Mouse (Mus musculus) gastrocnemius, adult 2 months (tissue): ENCODE data around the gene Rai14. TPM values are rescaled to one million over a fixed set of nuclear protein-coding genes. Genes with fewer than 3 reads are reported as not detected.

Experiments used
- DNase-seq: peaks from one replicate; pipeline ENCODE4 v3.0.0; 2022
- H3K27ac ChIP-seq: fragments of 200-600 bp; 2 replicates; pipeline ENCODE4 v1.8.1; 2022; ENCODE audit warnings: mild to moderate bottlenecking
- H3K4me3 ChIP-seq: fragments of 200-600 bp; 2 replicates; pipeline ENCODE4 v1.8.1; 2022; ENCODE audit warnings: mild to moderate bottlenecking, moderate library complexity
- CTCF ChIP-seq: fragments of 200-600 bp; IDR thresholded peaks from 2 replicates; pipeline ENCODE4 v1.8.1; 2022; ENCODE audit warnings: antibody characterized with exemption, mild to moderate bottlenecking, moderate library complexity
- intact Hi-C: fragments of 180-260 bp; cut with DNase I; formaldehyde crosslinking; loops from one replicate; pipeline ENCODE4 v1.15.1; 2025
- total RNA-seq, 2 experiments: library from RNA; stranded (reverse); gene quantifications; 2 replicates each; pipeline ENCODE4 v1.2.3; 2021

The Rai14 gene
- total RNA-seq, 2 experiments from 2014 or later = 3.6 to 4.0 TPM

DNA sequence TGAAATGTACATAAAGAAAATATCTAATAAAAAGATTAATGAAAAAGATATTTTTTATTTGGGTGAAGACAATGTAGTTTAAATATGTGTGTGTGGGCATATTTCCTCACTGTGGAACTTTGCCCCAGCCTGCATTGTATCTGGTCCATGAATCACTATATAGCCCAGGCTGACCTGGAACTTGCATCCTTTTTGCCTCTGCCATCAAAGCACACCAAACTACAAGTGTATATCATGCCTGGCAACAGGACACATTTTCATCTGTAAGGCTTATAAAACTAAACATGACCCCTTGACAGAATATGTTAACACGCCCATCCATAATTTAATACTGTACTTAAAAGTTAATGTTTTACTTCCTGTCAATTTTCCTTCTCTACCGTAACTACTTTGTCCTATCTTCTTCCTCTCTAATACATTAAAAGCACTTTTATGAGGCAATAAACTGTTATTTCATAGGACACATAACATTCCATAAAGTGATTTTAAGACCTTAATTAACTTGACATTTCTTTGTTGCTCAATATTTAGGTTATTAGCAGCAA, 61.4 kb downstream of the Rai14 start:
- TF ChIP-seq CTCF = no peak
- no peak for DNase-seq
- intact Hi-C loops = no loop called here

DNA sequence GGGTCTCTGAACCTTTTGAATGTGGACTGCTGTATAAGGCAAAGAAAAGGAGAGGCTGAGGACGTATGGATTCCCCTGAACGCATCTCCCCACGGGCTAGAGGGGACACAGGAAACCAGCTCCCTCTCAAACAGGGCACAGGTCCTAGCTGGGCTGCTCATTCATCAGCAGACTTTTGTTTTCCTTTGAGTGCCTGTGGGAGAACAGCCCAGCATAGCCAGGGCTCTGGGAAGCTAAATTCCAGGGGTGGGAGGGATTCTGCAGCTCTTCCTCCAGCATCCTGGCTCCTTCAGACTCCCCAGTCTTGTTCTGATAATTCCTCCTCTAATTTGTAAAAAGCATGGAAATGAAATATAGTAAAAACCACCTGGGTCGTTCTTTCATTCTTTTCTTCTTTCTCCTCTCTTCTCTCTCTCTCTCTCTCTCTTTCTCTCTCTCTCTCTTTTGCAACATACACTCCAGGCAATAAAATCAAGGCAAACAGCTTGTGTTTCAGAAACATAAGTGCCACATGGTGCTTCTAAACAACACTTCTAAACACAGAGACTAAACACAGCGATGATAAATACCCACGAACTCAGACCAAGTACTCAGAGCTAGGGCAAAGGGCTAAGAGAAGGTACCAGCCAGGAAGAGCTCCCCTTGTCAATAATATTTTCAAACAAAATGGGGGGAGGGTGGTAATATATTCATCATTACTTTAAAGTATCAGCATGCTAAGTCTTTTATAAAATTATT, 65.9 kb downstream of the Rai14 start:
- Histone ChIP-seq H3K4me3 (no peak overlapping the region), H3K27ac (peak overlapping the region; percentile 8; the same call in 1 of the 2 replicates)
- intact Hi-C loops = no loop called here
- TF ChIP-seq CTCF = no peak
- no peak for DNase-seq

More for the DNA sequence above, 61.4 kb downstream of the Rai14 start:
- Histone ChIP-seq H3K4me3 (no peak overlapping the region), H3K27ac (no peak overlapping the region)

DNA sequence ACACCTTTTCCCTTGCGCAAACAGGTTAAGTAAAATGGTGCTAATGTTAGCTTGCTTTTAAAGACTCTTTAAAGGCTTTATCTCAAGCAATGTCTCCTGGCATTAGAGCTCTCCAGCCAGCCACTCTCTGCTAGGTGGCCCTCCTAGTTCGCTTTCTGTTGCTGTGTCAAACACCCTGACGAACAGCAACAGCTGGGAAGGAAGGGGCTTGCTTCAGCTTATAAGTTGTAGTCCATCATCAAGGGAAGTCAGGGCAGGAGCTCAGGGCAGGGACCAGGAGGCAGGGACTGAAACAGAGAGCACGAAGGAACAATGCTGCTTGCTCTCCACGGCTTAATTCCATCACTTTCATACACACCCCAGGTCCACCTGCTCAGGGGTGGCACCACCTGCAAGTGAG, 68.1 kb downstream of the Rai14 start:
- no peak for DNase-seq
- intact Hi-C loops = no loop called here
- no peak overlapping the region for H3K4me3 ChIP-seq
- TF ChIP-seq CTCF = no peak
- H3K27ac ChIP-seq = no peak overlapping the region

DNA sequence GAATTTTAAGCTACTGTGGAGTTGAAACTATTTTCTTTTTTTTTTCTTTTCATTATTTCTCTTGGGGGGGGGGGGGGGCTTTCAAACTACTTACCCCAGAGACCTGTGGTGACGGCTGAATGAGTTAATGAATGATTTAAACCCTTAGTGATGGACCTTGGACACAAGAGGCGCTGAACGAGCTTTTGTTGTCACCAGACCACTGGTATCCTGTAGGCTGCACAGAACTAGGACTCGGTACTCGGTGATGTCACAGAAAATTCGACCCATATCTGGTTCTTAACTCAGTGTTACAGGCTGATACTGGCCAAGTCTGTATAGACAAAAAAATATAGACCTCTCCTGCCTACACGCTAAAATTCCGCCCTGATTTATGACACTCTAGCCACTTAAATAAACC, 69.3 kb downstream of the Rai14 start:
- Histone ChIP-seq H3K27ac (no peak overlapping the region), H3K4me3 (no peak overlapping the region)
- intact Hi-C loops = no loop called here
- TF ChIP-seq CTCF = no peak
- no peak for DNase-seq

DNA sequence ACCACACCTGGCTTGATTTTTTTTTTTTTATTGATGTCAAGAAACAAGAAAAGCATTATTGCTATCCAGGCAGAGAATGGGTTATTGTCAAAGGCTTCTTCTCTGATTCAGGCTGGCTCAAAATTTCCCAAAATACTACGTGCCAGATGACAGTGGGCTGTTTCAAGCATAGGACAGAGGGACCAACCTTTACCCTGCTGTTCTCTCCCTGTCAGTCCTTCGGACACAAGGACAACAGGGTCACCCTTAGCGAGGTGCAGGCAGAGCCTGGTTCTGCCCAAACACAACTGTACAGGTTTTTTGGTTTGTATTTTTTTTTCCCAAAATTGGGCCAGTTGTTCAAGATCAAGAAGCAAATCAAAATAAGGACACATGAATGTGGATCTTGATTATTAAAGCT, 70.6 kb downstream of the Rai14 start:
- no peak overlapping the region for H3K4me3 ChIP-seq
- no peak for DNase-seq
- no peak for TF ChIP-seq CTCF
- intact Hi-C loops = no loop called here
- no peak overlapping the region for H3K27ac ChIP-seq

DNA sequence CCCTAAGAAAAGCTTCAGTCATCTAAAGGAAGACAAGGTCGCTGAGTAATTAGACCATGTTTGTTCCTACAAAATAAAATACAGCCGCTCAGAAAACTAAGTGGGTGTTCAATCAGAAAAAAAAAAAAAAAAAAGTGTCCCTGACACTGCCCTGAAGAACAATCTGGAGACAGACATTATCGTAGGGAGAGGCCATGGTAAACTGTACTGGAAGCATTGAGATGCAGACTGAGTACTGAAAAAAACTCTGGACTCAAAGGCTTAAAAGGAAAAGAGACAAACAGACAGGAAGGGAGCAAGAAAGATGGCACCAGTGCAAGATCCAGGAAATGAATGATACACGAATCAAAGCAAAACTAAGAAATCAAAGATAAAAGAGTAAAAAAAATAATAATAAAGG, 71.2 kb downstream of the Rai14 start:
- DNase-seq = no peak
- no peak for TF ChIP-seq CTCF
- Histone ChIP-seq H3K4me3 (no peak overlapping the region), H3K27ac (no peak overlapping the region)
- intact Hi-C loops = no loop called here

DNA sequence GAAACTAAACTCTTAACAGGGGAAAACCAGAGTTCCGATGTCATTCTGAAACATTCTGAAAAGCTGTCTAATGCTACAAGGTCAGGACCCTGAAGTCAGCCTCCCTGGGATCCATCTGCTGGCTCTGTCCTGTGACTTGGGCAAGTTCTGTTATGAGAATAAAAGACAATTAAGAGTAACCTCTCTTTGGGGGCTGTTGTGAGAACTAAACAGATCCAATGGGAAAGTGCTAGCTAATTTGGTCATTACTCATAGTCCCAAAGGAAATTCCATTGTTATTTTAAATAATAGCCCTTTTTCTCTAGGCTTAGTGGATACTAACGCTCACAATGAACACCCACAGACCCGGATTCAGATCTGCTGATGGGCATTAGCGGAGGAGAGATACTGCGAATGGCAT, 72.0 kb downstream of the Rai14 start:
- TF ChIP-seq CTCF = no peak
- no peak overlapping the region for H3K27ac ChIP-seq
- intact Hi-C loops = no loop called here
- no peak overlapping the region for H3K4me3 ChIP-seq
- no peak for DNase-seq

DNA sequence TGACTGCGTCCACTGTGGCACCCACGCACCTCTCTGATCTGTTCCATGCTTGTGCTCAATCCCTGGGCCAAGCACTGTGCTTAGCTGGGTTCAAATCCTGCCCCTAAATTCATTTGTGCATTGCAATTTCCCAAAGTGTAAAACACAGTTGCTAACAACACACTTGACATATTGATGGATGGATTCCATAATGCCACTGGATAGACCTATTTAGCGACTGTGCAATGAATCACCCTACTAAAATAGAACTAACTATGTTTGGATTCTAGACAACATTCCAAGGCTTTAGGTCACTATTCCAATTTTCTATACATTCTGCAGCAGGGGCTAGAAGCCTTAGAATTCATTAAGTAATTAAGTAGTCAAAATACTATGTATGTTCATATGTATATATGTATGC, 73.7 kb downstream of the Rai14 start:
- DNase-seq = no peak
- intact Hi-C loops = no loop called here
- TF ChIP-seq CTCF = no peak
- H3K27ac ChIP-seq = no peak overlapping the region
- no peak overlapping the region for H3K4me3 ChIP-seq

DNA sequence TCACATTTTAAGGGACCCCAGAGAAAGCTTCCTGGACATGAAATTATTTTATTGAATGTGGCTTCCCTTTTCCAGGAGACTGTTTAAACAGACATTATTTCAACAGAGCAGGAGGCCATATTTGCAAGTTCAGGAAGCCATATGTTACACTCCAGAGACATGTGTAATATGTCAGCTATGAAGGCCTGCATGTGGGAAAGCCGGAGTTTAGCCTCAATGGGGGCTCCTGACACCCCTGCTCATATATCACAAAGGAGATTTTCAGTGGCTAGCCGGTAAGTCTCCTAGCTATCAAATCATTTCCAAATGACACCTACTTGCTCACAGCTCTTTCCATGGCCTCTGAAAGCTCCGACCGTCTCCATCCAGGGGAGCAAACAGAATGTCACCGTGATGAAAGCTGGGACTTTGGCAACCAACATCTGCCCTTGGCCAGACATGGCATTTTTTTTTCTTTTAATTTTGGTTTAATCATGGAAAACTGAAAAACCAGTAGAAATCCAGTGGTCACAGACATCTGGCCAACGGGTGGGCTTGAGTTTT, 77.1 kb downstream of the Rai14 start:
- intact Hi-C loops = no loop called here
- no peak overlapping the region for H3K27ac ChIP-seq
- no peak overlapping the region for H3K4me3 ChIP-seq
- DNase-seq = no peak
- TF ChIP-seq CTCF = no peak

DNA sequence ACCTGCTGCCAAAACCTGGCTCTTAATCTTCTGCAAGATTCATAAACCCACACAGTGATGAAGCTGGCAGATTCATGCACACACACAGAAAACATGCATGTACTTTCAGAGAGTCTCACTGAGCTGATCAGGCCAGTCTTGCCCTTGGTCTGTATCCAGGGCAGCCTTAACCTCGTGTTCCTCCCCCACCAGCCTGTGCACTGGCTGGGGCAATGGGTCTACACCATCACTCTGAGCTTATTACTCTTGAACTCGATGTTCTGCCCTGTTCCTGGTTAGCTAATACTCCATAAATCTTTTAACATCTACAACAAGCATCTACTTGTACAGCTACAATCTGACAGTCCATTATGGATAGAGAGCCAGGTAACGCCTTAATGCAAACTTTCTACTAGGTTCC, 77.6 kb downstream of the Rai14 start:
- TF ChIP-seq CTCF = no peak
- no peak for DNase-seq
- H3K4me3 ChIP-seq = no peak overlapping the region
- no peak overlapping the region for H3K27ac ChIP-seq
- intact Hi-C loops = no loop called here

DNA sequence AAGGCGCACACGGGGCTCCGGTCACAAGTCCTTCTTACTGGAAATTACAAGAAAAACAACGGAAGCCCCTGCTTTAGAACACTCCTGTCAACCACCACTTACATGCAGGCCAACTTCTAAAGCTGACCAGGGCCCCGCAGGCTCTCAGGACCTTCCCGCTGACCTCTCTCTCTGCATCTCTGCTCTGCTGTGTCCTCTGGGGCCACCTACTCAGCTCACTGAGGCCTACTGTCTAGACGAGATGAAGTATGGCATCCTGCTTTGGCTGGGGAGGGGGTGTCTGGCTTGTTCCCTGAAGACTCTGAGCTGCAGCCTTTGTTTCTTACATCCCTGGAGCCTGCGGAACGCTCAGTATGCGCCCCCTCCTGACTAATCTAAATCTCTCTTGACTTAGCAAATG, 79.3 kb downstream of the Rai14 start:
- H3K4me3 ChIP-seq = no peak overlapping the region
- intact Hi-C loops = no loop called here
- DNase-seq = no peak
- no peak overlapping the region for H3K27ac ChIP-seq
- no peak for TF ChIP-seq CTCF

DNA sequence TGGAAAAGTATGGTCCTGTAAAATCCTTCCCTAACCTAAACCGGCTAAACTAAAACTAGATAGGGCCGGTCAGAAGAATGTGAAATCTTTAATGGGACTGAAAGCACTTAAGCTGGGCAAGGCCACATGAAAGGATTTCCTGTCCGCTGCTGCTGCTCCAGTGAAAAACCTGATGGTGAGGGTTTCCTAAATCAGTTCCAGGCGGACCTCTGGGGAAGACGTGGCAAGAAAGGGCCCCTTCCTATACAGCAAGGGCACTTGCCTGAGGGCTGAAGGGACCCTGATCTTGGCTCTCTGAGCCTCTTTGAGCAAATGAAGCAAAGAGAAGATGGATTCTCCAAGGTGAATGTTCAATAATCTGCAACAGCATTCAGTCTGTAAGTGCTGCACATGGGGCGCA, 80.2 kb downstream of the Rai14 start:
- Histone ChIP-seq H3K4me3 (no peak overlapping the region), H3K27ac (no peak overlapping the region)
- TF ChIP-seq CTCF = no peak
- DNase-seq = no peak
- intact Hi-C loops = no loop called here

DNA sequence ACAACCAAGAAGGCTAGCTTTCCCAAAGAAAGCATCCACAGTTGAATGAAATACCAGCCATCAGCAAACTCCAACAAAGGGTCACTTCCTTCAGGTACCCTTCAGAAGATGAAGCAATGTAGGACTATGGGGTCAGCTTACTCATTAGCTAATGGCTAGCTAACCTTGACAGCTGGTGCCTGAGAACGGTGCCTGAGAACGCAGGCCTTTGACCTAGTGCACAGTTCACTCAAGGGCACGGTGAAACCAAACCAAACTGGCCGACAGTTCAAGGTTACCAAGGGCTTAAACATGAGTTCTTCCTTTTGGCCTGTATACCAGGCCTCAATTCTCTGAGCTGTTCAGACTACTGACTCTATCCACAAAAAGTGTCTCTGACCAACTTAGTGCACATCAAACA, 81.0 kb downstream of the Rai14 start:
- Histone ChIP-seq H3K27ac (no peak overlapping the region), H3K4me3 (no peak overlapping the region)
- DNase-seq = no peak
- intact Hi-C loops = no loop called here
- TF ChIP-seq CTCF = no peak

DNA sequence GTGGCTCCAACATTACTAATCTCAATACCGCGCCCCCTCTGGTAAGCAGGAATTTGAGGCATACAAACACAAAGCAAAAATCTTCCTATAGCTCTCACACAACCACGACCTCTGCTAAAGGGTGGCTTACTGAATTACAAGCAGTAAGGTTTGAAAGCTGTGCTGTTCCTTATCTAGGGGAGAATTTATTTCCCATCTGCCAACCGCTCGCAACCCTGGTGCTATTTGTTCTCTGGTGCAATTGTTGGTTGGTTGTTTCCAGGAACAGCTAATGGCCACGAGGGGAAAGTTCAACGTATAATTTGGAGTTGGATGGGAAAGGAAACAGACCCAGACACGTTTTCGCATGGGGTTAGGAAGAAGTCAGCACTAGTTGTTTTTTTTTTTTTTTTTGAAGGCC, 81.8 kb downstream of the Rai14 start:
- DNase-seq = no peak
- no peak for TF ChIP-seq CTCF
- H3K4me3 ChIP-seq = no peak overlapping the region
- intact Hi-C loops = no loop called here
- no peak overlapping the region for H3K27ac ChIP-seq
